Mouse (Mus musculus): ENCODE measurements around the gene Mybph. TPM values are rescaled to one million over a fixed set of nuclear protein-coding genes. Genes with fewer than 3 reads are reported as not detected.
"Not testable (repeated sequence)": the region's sequence is repeated elsewhere in the genome, so short reads cannot be mapped to it uniquely, and the experiment has no call there.

The Mybph gene
- polyA plus RNA-seq, 1 experiment from 2014 or later, result 0.16 TPM

- peaks cover 15% of the 10 kb centered on the region for H3K27me3 ChIP-seq
- peaks cover 11% of the 10 kb centered on the region for H3K4me1 ChIP-seq
- H3K27ac ChIP-seq, result no peak overlapping the region
- H3K9me3 ChIP-seq, result no peaks in the 10 kb centered on the region
- no peak overlapping the region for H3K4me3 ChIP-seq
- H3K36me3 ChIP-seq, result no peaks in the 10 kb centered on the region
- 50% methylated on average over 8 of the region's 8 CpGs for WGBS
- no peak overlapping the region for H3K4me2 ChIP-seq
- no peak for ATAC-seq (ENCODE audit: borderline replicate concordance, extremely low read depth, low FRiP score, low TSS enrichment)
- H3K9ac ChIP-seq, result no peak overlapping the region
Observed at GRCm38 (mm10) chr1:134241298-134241697, 48.0 kb downstream of the Mybph start.

GRCm38 (mm10) chr1:134242286-134242685 is 49.0 kb downstream of the Mybph start:
- no peak overlapping the region for H3K4me3 ChIP-seq
- no peak for ATAC-seq (ENCODE audit: borderline replicate concordance, extremely low read depth, low FRiP score, low TSS enrichment)
- H3K36me3 ChIP-seq, result no peaks in the 10 kb centered on the region
- H3K27ac ChIP-seq, result no peak overlapping the region
- peaks cover 5% of the 10 kb centered on the region; the same call in 1 of the 2 replicates for H3K27me3 ChIP-seq
- H3K4me2 ChIP-seq, result no peak overlapping the region
- H3K9me3 ChIP-seq, result no peaks in the 10 kb centered on the region
- 48% methylated on average over 2 of the region's 2 CpGs for WGBS
- no peak overlapping the region for H3K9ac ChIP-seq
- peaks cover 11% of the 10 kb centered on the region for H3K4me1 ChIP-seq

- Histone ChIP-seq H3K36me3 (no peaks in the 10 kb centered on the region), H3K9me3 (no peaks in the 10 kb centered on the region), H3K27me3 (peaks cover 4% of the 10 kb centered on the region; the same call in 1 of the 2 replicates), H3K27ac (no peak overlapping the region), H3K4me3 (no peak overlapping the region), H3K4me1 (peaks cover 11% of the 10 kb centered on the region), H3K4me2 (no peak overlapping the region), H3K9ac (no peak overlapping the region)
- 68% methylated on average over 6 of the region's 6 CpGs for WGBS
- 0 out of 2 replicates have a peak, but pooled peaks have one; percentile 20 for ATAC-seq (ENCODE audit: borderline replicate concordance, extremely low read depth, low FRiP score, low TSS enrichment)
Observed at GRCm38 (mm10) chr1:134243505-134243904, 50.3 kb downstream of the Mybph start.

- Histone ChIP-seq H3K36me3 (no peaks in the 10 kb centered on the region), H3K27ac (no peak overlapping the region), H3K4me3 (peak overlapping the region; percentile 12; the same call in 1 of the 2 replicates), H3K9ac (no peak overlapping the region), H3K27me3 (peaks cover 4% of the 10 kb centered on the region; the same call in 1 of the 2 replicates), H3K4me1 (peaks cover 11% of the 10 kb centered on the region), H3K9me3 (no peaks in the 10 kb centered on the region), H3K4me2 (peak overlapping the region; percentile 49)
- ATAC-seq (ENCODE audit: borderline replicate concordance, extremely low read depth, low FRiP score, low TSS enrichment), result peak; percentile 75; the same call in 1 of the 2 replicates
- WGBS, result 22% methylated on average over 35 of the region's 35 CpGs
Observed at GRCm38 (mm10) chr1:134243948-134244914, 51.0 kb downstream of the Mybph start.

- H3K9me3 ChIP-seq, result no peaks in the 10 kb centered on the region
- no peak overlapping the region for H3K27ac ChIP-seq
- ATAC-seq (ENCODE audit: borderline replicate concordance, extremely low read depth, low FRiP score, low TSS enrichment), result peak; percentile 49; the same call in 1 of the 2 replicates
- peaks cover 11% of the 10 kb centered on the region for H3K4me1 ChIP-seq
- H3K4me3 ChIP-seq, result no peak overlapping the region
- no peak overlapping the region for H3K4me2 ChIP-seq
- H3K9ac ChIP-seq, result no peak overlapping the region
- H3K36me3 ChIP-seq, result no peaks in the 10 kb centered on the region
- 70% methylated on average over 14 of the region's 14 CpGs for WGBS
- H3K27me3 ChIP-seq, result peaks cover 4% of the 10 kb centered on the region; the same call in 1 of the 2 replicates
Observed at GRCm38 (mm10) chr1:134245004-134245717, 51.9 kb downstream of the Mybph start.

- ATAC-seq (ENCODE audit: borderline replicate concordance, extremely low read depth, low FRiP score, low TSS enrichment), result no peak
- Histone ChIP-seq H3K4me2 (no peak overlapping the region), H3K9ac (no peak overlapping the region), H3K4me3 (no peak overlapping the region), H3K4me1 (peaks cover 11% of the 10 kb centered on the region), H3K9me3 (no peaks in the 10 kb centered on the region), H3K36me3 (no peaks in the 10 kb centered on the region), H3K27me3 (peaks cover 2% of the 10 kb centered on the region; the same call in 1 of the 2 replicates), H3K27ac (no peak overlapping the region)
- 50% methylated on average over 4 of the region's 4 CpGs for WGBS
Observed at GRCm38 (mm10) chr1:134246590-134246989, 53.3 kb downstream of the Mybph start.

- not testable (repeated sequence) for H3K4me3 ChIP-seq; H3K4me2 ChIP-seq; H3K4me1 ChIP-seq; H3K9ac ChIP-seq; ATAC-seq (ENCODE audit: borderline replicate concordance, extremely low read depth, low FRiP score, low TSS enrichment); H3K27ac ChIP-seq; H3K36me3 ChIP-seq; H3K9me3 ChIP-seq; H3K27me3 ChIP-seq
- 41% methylated on average over 1 of the region's 1 CpGs for WGBS
Observed at GRCm38 (mm10) chr1:134249681-134250080, 56.4 kb downstream of the Mybph start.

Other genes starting within 250 kb of the Mybph start
- 193 and 195 TPM in 2 replicates for gene Fmod, start 156.2 kb upstream of the Mybph start, polyA plus RNA-seq (2015; fragmentation: Nextera tagmentation; extraction: Ambion mirVana)
- gene Btg2, start 114.3 kb upstream of the Mybph start, polyA plus RNA-seq (2015; fragmentation: Nextera tagmentation; extraction: Ambion mirVana), result 111 and 115 TPM in 2 replicates
- gene Chit1, start 82.2 kb upstream of the Mybph start, polyA plus RNA-seq (2015; fragmentation: Nextera tagmentation; extraction: Ambion mirVana), result 0.19 and 0.35 TPM in 2 replicates
- 0.60 and 1.1 TPM in 2 replicates for gene Chil1, start 11.3 kb upstream of the Mybph start, polyA plus RNA-seq (2015; fragmentation: Nextera tagmentation; extraction: Ambion mirVana)
- gene Adora1, start 42.0 kb downstream of the Mybph start, polyA plus RNA-seq (2015; fragmentation: Nextera tagmentation; extraction: Ambion mirVana), result 2.5 and 4.0 TPM in 2 replicates
- gene Myog, start 96.5 kb downstream of the Mybph start, polyA plus RNA-seq (2015; fragmentation: Nextera tagmentation; extraction: Ambion mirVana), result 0.41 and 2.1 TPM in 2 replicates
- 3.0 and 3.1 TPM in 2 replicates for gene Ppfia4, start 139.5 kb downstream of the Mybph start, polyA plus RNA-seq (2015; fragmentation: Nextera tagmentation; extraction: Ambion mirVana)
- gene Tmem183a, start 168.5 kb downstream of the Mybph start, polyA plus RNA-seq (2015; fragmentation: Nextera tagmentation; extraction: Ambion mirVana), result 91.2 and 93.4 TPM in 2 replicates
- not detected in 2 replicates for gene 4933406M09Rik, start 192.5 kb downstream of the Mybph start, polyA plus RNA-seq (2015; fragmentation: Nextera tagmentation; extraction: Ambion mirVana)
- 39.7 and 42.9 TPM in 2 replicates for gene Cyb5r1, start 212.1 kb downstream of the Mybph start, polyA plus RNA-seq (2015; fragmentation: Nextera tagmentation; extraction: Ambion mirVana)
- 89.4 and 90.3 TPM in 2 replicates for gene Adipor1, start 221.9 kb downstream of the Mybph start, polyA plus RNA-seq (2015; fragmentation: Nextera tagmentation; extraction: Ambion mirVana)

Measured in lung, embryonic 15.5 days (tissue).